Comparison of ENCODE assay signal across 13 mouse cellular contexts in the genomic region with DNA sequence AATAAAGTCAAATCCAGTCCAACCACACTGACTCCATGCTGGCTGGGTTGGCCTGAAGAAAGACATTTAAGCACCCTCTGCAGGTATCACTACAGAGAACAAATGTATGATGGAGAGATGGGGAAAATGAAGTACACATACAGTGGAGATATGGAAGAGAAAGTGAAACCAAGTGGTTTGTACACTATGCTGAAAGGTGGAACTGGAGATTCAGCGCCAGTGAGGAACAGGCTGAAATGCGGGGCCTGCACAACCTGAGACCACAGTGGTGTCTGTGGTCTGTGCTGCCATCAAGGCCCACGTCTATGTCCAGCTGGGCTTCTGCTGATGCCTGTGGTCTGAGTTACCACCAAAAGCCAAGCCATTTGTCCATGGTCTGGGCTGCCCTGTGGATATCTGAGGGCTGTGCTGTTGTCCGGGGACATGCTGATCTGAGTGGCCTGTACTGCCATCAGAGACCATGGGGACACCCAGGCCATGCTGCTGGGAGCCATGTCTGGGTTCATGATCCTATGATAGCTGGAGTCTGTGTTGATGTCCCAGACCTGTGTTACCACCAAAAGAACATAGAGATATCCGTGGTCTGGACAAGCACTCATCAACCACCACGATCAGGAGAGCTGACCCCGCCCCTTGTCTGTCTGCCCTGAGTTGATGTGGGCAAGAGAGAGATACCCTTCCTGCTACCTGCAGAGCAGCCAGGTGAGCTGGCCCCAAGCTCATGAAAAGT. TPM values are rescaled to one million over a fixed set of nuclear protein-coding genes. Genes with fewer than 3 reads are reported as not detected.
DNase-seq lines count a peak whose midpoint lies in the region; ATAC-seq and TF ChIP-seq lines count a peak whose summit lies in the region.
"Had no signal": no experiment of that assay in that cellular context is flagged by ENCODE, and none has a peak within 500 bp of the region (broad histone marks: within the 10 kb centered on the region; RNA-seq: fewer than 3 reads in every experiment).

No protein-coding gene starts in this region.

- in situ Hi-C loops in CH12.LX (cut with MboI; ENCODE audit: low pct_ligation_motif_present, low pct_unique_long_range_greater_than_20kb, low sequenced_read_pairs): no loop called here

- no peak for TF ChIP-seq EP300 in CH12.LX (IDR thresholded peaks at IDR 0.05; ENCODE audit: low read length)

- H3K27me3 ChIP-seq in hindbrain, embryonic 14.5 days (ENCODE audit: control insufficient read depth, insufficient read depth, low read length): no peaks in the 10 kb centered on the region
- H3K27me3 ChIP-seq in hindbrain, embryonic 12.5 days: no peaks in the 10 kb centered on the region
- H3K27me3 ChIP-seq in CH12.LX (replicated peaks): no peaks in the 10 kb centered on the region
- H3K27me3 ChIP-seq in midbrain, embryonic 16.5 days (ENCODE audit: control insufficient read depth, insufficient read depth, low read depth, low read length): no peaks in the 10 kb centered on the region
- H3K27me3 ChIP-seq: hindbrain, embryonic 15.5 days had no signal

- H3K4me2 ChIP-seq in hindbrain, embryonic 14.5 days (replicated peaks): no peak overlapping the region
- H3K4me2 ChIP-seq in hindbrain, embryonic 12.5 days (replicated peaks): no peak overlapping the region
- peak overlapping the region; percentile 6 for H3K4me2 ChIP-seq in CH12.LX (ENCODE audit: insufficient read depth, low read depth, poor library complexity, severe bottlenecking)
- H3K4me2 ChIP-seq in midbrain, embryonic 16.5 days (ENCODE audit: low read length): no peak overlapping the region
- H3K4me2 ChIP-seq: heart, embryonic 11.5 days; hindbrain, embryonic 15.5 days had no signal

- H3K79me2 ChIP-seq in CH12.LX (replicated peaks; ENCODE audit: control insufficient read depth, extremely low read depth, insufficient read depth, poor library complexity, severe bottlenecking): no peaks in the 10 kb centered on the region

- no peak for TF ChIP-seq RAD21 in CH12.LX (IDR thresholded peaks at IDR 0.05; ENCODE audit: low read depth, low read length)

- TF ChIP-seq POLR2A in CH12.LX (IDR thresholded peaks at IDR 0.05; ENCODE audit: low read depth, low read length): no peak

- DNase-seq in hindbrain, embryonic 14.5 days (ENCODE audit: low spot score): no peak
- DNase-seq in CH12.LX (ENCODE audit: extremely low read depth): peak; percentile 22
- DNase-seq in T-cell, adult 2 months (ENCODE audit: low spot score): no peak
- no peak for DNase-seq in thymus, postnatal 0 days (ENCODE audit: low spot score)
- DNase-seq in heart, adult 8-10 months (ENCODE audit: low spot score): no peak
- DNase-seq: adrenal gland, postnatal 10 days had no signal

- H3K4me3 ChIP-seq in hindbrain, embryonic 14.5 days (replicated peaks; ENCODE audit: low read length): no peak overlapping the region
- no peak overlapping the region for H3K4me3 ChIP-seq in hindbrain, embryonic 12.5 days
- H3K4me3 ChIP-seq in CH12.LX (replicated peaks in 1 of 3; ENCODE audit: low read depth in 2 of 3, low read length in 2 of 3, poor library complexity in 1 of 3): peak overlapping the region in 1 of 3 experiments; percentile 6
- H3K4me3 ChIP-seq in midbrain, embryonic 16.5 days (ENCODE audit: low read depth, low read length): no peak overlapping the region
- H3K4me3 ChIP-seq: hindbrain, embryonic 15.5 days had no signal

- H3K4me1 ChIP-seq in hindbrain, embryonic 14.5 days (replicated peaks; ENCODE audit: control insufficient read depth, insufficient read depth, low read length): no peaks in the 10 kb centered on the region
- H3K4me1 ChIP-seq in hindbrain, embryonic 12.5 days: no peaks in the 10 kb centered on the region
- H3K4me1 ChIP-seq in CH12.LX (ENCODE audit: control insufficient read depth in 1 of 2, insufficient read depth in 2 of 2): peaks cover 14% of the 10 kb centered on the region in 2 experiments
- H3K4me1 ChIP-seq in midbrain, embryonic 16.5 days (ENCODE audit: control insufficient read depth, insufficient read depth, low read length): no peaks in the 10 kb centered on the region
- H3K4me1 ChIP-seq: hindbrain, embryonic 15.5 days had no signal

- no peak overlapping the region for H3K27ac ChIP-seq in hindbrain, embryonic 14.5 days
- no peak overlapping the region for H3K27ac ChIP-seq in hindbrain, embryonic 12.5 days
- H3K27ac ChIP-seq in CH12.LX (ENCODE audit: insufficient read depth, low read depth): no peak overlapping the region
- H3K27ac ChIP-seq in midbrain, embryonic 16.5 days (ENCODE audit: low read length): peak overlapping the region; percentile 4
- H3K27ac ChIP-seq: hindbrain, embryonic 15.5 days; kidney, postnatal 0 days had no signal

- no peak overlapping the region for H3K9ac ChIP-seq in hindbrain, embryonic 14.5 days
- no peak overlapping the region for H3K9ac ChIP-seq in hindbrain, embryonic 12.5 days
- H3K9ac ChIP-seq in CH12.LX (ENCODE audit: insufficient read depth, low read depth): 0 out of 2 replicates have a peak overlapping the region, but pooled peaks have one; percentile 2
- H3K9ac ChIP-seq in midbrain, embryonic 16.5 days (ENCODE audit: low read depth, low read length): no peak overlapping the region
- H3K9ac ChIP-seq: hindbrain, embryonic 15.5 days had no signal

- ATAC-seq in hindbrain, embryonic 14.5 days (ENCODE audit: low FRiP score): 0 out of 2 replicates have a peak, but pooled peaks have one; percentile 21
- no peak for ATAC-seq in hindbrain, embryonic 12.5 days (ENCODE audit: low FRiP score)
- ATAC-seq in inflammation-experienced regulatory T-cells, adult 6 months: peak; percentile 91
- ATAC-seq in midbrain, embryonic 16.5 days: peak; percentile 15; the same call in 1 of the 2 replicates

- no peak for TF ChIP-seq CTCF in CH12.LX (conservative IDR thresholded peaks at IDR 0.05 in 1 of 2, IDR thresholded peaks at IDR 0.05 in 1 of 2; ENCODE audit: low read depth in 2 of 2, low read length in 2 of 2)

- WGBS in hindbrain, embryonic 14.5 days: 93% methylated on average over 7 of the region's 7 CpGs
- WGBS in hindbrain, embryonic 12.5 days: 95% methylated on average over 7 of the region's 7 CpGs
- WGBS in midbrain, embryonic 16.5 days: 90% methylated on average over 7 of the region's 7 CpGs

- dilution Hi-C loops in CH12.LX (cut with MboI; ENCODE audit: extremely low pct_ligation_motif_present, extremely low pct_unique_long_range_greater_than_20kb, low sequenced_read_pairs): no loop called here

- no peaks in the 10 kb centered on the region for H3K36me3 ChIP-seq in hindbrain, embryonic 14.5 days (replicated peaks; ENCODE audit: control insufficient read depth, insufficient read depth)
- H3K36me3 ChIP-seq in hindbrain, embryonic 12.5 days: no peaks in the 10 kb centered on the region
- H3K36me3 ChIP-seq in CH12.LX (replicated peaks in 1 of 2; ENCODE audit: control insufficient read depth in 1 of 2, insufficient read depth in 1 of 2, low read length in 1 of 2): no peaks in the 10 kb centered on the region
- no peaks in the 10 kb centered on the region for H3K36me3 ChIP-seq in midbrain, embryonic 16.5 days (ENCODE audit: control insufficient read depth, insufficient read depth, low read length)
- H3K36me3 ChIP-seq: hindbrain, embryonic 15.5 days had no signal

- H3K9me3 ChIP-seq in hindbrain, embryonic 14.5 days (ENCODE audit: control insufficient read depth, low read length): no peaks in the 10 kb centered on the region
- no peaks in the 10 kb centered on the region for H3K9me3 ChIP-seq in hindbrain, embryonic 12.5 days (replicated peaks)
- H3K9me3 ChIP-seq in CH12.LX (replicated peaks; ENCODE audit: low read length): no peaks in the 10 kb centered on the region
- no peaks in the 10 kb centered on the region for H3K9me3 ChIP-seq in midbrain, embryonic 16.5 days (replicated peaks; ENCODE audit: control insufficient read depth, low read length, poor library complexity, severe bottlenecking)
- H3K9me3 ChIP-seq: hindbrain, embryonic 15.5 days had no signal

TF ChIP-seq in CH12.LX, 34 proteins besides CTCF, POLR2A, EP300 and RAD21:
- TF ChIP-seq IRF4 (IDR thresholded peaks at IDR 0.05; ENCODE audit: low read depth, low read length): peak; percentile 36; the same call in 1 of the 2 replicates
- no peak for TF ChIP-seq ETS1 (conservative IDR thresholded peaks at IDR 0.05; ENCODE audit: low read depth, low read length)

RNA-seq across cellular contexts. Expression of a gene that starts 26.0 kb away (rescaled TPM):
- 9.5 and 18.5 TPM in 2 replicates for polyA plus RNA-seq in hindbrain, embryonic 14.5 days (2014; fragmentation: Nextera tagmentation; extraction: Ambion mirVana)
- polyA plus RNA-seq in hindbrain, embryonic 12.5 days (2016; fragmentation: Nextera tagmentation; extraction: Ambion mirVana): 22.7 and 25.8 TPM in 2 replicates
- total RNA-seq in CH12.LX (2012; rRNA removed): 0.21 TPM in 2 replicates
- total RNA-seq in CH12.LX (2014; rRNA removed): 0.09 and 0.16 TPM in 2 replicates
- 0.23 and 0.34 TPM in 2 replicates for polyA plus RNA-seq in CH12.LX (2012; ENCODE audit: insufficient read length, low read depth)
- polyA plus RNA-seq in inflammation-experienced regulatory T-cells, adult 6 months (2017; shearing (Covaris generic)): under 1 TPM in 2 of 3 experiments, not detected in 1; 0.20 to 0.25 TPM
- polyA plus RNA-seq in midbrain, embryonic 16.5 days (2015; fragmentation: Nextera tagmentation; extraction: Ambion mirVana): 127 and 159 TPM in 2 replicates
- polyA plus RNA-seq in thymus, postnatal 0 days (2015; fragmentation: Nextera tagmentation; extraction: Ambion mirVana): not detected in 2 replicates
- under 1 TPM in 1 of 4 experiments, not detected in 3; 0.25 TPM for total RNA-seq in heart, adult 8-10 months (2022)
- polyA plus RNA-seq: kidney, postnatal 0 days; lung, embryonic 16.5 days had no signal

RNA-seq across cellular contexts. Expression of a gene that starts 34.2 kb away (rescaled TPM):
- polyA plus RNA-seq in hindbrain, embryonic 14.5 days (2014; fragmentation: Nextera tagmentation; extraction: Ambion mirVana): 32.5 and 37.1 TPM in 2 replicates
- 41.5 and 46.2 TPM in 2 replicates for polyA plus RNA-seq in hindbrain, embryonic 12.5 days (2016; fragmentation: Nextera tagmentation; extraction: Ambion mirVana)
- total RNA-seq in CH12.LX (2012; rRNA removed): 17.2 and 17.5 TPM in 2 replicates
- total RNA-seq in CH12.LX (2014; rRNA removed): 35.0 and 39.8 TPM in 2 replicates
- 17.8 and 20.0 TPM in 2 replicates for polyA plus RNA-seq in CH12.LX (2012; ENCODE audit: insufficient read length, low read depth)
- 10 to 100 TPM; 11.9 to 18.4 (median 14.3) TPM for polyA plus RNA-seq in inflammation-experienced regulatory T-cells, adult 6 months (2017; shearing (Covaris generic))
- polyA plus RNA-seq in midbrain, embryonic 16.5 days (2015; fragmentation: Nextera tagmentation; extraction: Ambion mirVana): 35.9 and 36.3 TPM in 2 replicates
- polyA plus RNA-seq in thymus, postnatal 0 days (2015; fragmentation: Nextera tagmentation; extraction: Ambion mirVana): 57.3 and 59.5 TPM in 2 replicates
- total RNA-seq in heart, adult 8-10 months (2022): 10 to 100 TPM in 3 of 4 experiments, 1 to 10 TPM in 1; 9.6 to 12.8 (median 10.9) TPM
